Mouse (Mus musculus) liver, embryonic 12.5 days (tissue): ENCODE results near the gene Hnrnpul2. TPM values are rescaled to one million over a fixed set of nuclear protein-coding genes. Genes with fewer than 3 reads are reported as not detected.

Experiments
- polyA plus RNA-seq: library from polyadenylated mRNA; unstranded; fragments of >200 nt; fragmentation: Nextera tagmentation; extraction: Ambion mirVana; gene quantifications from 2 replicates; pipeline ENCODE4 v1.2.1, GENCODE M21; 2016

Hnrnpul2 gene
- polyA plus RNA-seq, 1 experiment from 2014 or later: 3.5 TPM

Other genes starting within 250 kb of the Hnrnpul2 start
- 1.6 and 1.7 TPM in 2 replicates for gene Slc22a8, start 228.8 kb upstream of the Hnrnpul2 start, polyA plus RNA-seq
- not detected in 2 replicates for gene Slc22a6, start 202.0 kb upstream of the Hnrnpul2 start, polyA plus RNA-seq
- gene Chrm1, start 156.2 kb upstream of the Hnrnpul2 start, polyA plus RNA-seq: not detected in 2 replicates
- gene Slc3a2, start 96.6 kb upstream of the Hnrnpul2 start, polyA plus RNA-seq: 133 and 141 TPM in 2 replicates
- 87.1 and 95.9 TPM in 2 replicates for gene Wdr74, start 84.2 kb upstream of the Hnrnpul2 start, polyA plus RNA-seq
- gene 1700092M07Rik, start 79.3 kb upstream of the Hnrnpul2 start, polyA plus RNA-seq: 2.1 and 2.3 TPM in 2 replicates
- gene Stx5a, start 78.6 kb upstream of the Hnrnpul2 start, polyA plus RNA-seq: 56.2 and 58.4 TPM in 2 replicates
- gene Nxf1, start 62.9 kb upstream of the Hnrnpul2 start, polyA plus RNA-seq: 116 and 130 TPM in 2 replicates
- gene Tmem223, start 49.0 kb upstream of the Hnrnpul2 start, polyA plus RNA-seq: 77.4 and 80.0 TPM in 2 replicates
- 99.1 and 104 TPM in 2 replicates for gene Tmem179b, start 45.5 kb upstream of the Hnrnpul2 start, polyA plus RNA-seq
- gene Taf6l, start 33.6 kb upstream of the Hnrnpul2 start, polyA plus RNA-seq: 21.8 and 23.1 TPM in 2 replicates
- gene Polr2g, start 21.4 kb upstream of the Hnrnpul2 start, polyA plus RNA-seq: 105 and 110 TPM in 2 replicates
- gene Zbtb3, start 17.5 kb upstream of the Hnrnpul2 start, polyA plus RNA-seq: 2.3 and 2.8 TPM in 2 replicates
- gene Ttc9c, start 677 bp upstream of the Hnrnpul2 start, polyA plus RNA-seq: 29.6 and 31.6 TPM in 2 replicates
- 0.26 TPM in 1 of 2 replicates, not detected in the other for gene AC129217.1, start 9.8 kb downstream of the Hnrnpul2 start, polyA plus RNA-seq
- gene Bscl2, start 17.5 kb downstream of the Hnrnpul2 start, polyA plus RNA-seq: 37.0 and 45.2 TPM in 2 replicates
- gene Gng3, start 19.2 kb downstream of the Hnrnpul2 start, polyA plus RNA-seq: 0.62 and 0.65 TPM in 2 replicates
- gene Lrrn4cl, start 30.8 kb downstream of the Hnrnpul2 start, polyA plus RNA-seq: 0.11 TPM in 1 of 2 replicates, not detected in the other
- 133 and 135 TPM in 2 replicates for gene Ubxn1, start 51.5 kb downstream of the Hnrnpul2 start, polyA plus RNA-seq
- 40.6 and 43.4 TPM in 2 replicates for gene Uqcc3, start 60.9 kb downstream of the Hnrnpul2 start, polyA plus RNA-seq
- 76.1 and 80.4 TPM in 2 replicates for gene Lbhd1, start 63.7 kb downstream of the Hnrnpul2 start, polyA plus RNA-seq
- not detected in 2 replicates for gene Gm49403, start 63.9 kb downstream of the Hnrnpul2 start, polyA plus RNA-seq
- 107 and 111 TPM in 2 replicates for gene 1810009A15Rik, start 68.8 kb downstream of the Hnrnpul2 start, polyA plus RNA-seq
- not detected in 2 replicates for gene Gm49416, start 68.9 kb downstream of the Hnrnpul2 start, polyA plus RNA-seq
- gene Ints5, start 73.0 kb downstream of the Hnrnpul2 start, polyA plus RNA-seq: 39.9 and 40.8 TPM in 2 replicates
- gene Ganab, start 78.1 kb downstream of the Hnrnpul2 start, polyA plus RNA-seq: 61.9 TPM in 2 replicates
- gene B3gat3, start 100.4 kb downstream of the Hnrnpul2 start, polyA plus RNA-seq: 28.4 and 31.7 TPM in 2 replicates
- 3.0 and 3.4 TPM in 2 replicates for gene Rom1, start 109.3 kb downstream of the Hnrnpul2 start, polyA plus RNA-seq
- 21.3 and 23.0 TPM in 2 replicates for gene Eml3, start 109.5 kb downstream of the Hnrnpul2 start, polyA plus RNA-seq
- gene Mta2, start 121.9 kb downstream of the Hnrnpul2 start, polyA plus RNA-seq: 138 and 140 TPM in 2 replicates
- gene Tut1, start 133.8 kb downstream of the Hnrnpul2 start, polyA plus RNA-seq: 26.0 and 27.7 TPM in 2 replicates
- 358 and 366 TPM in 2 replicates for gene Eef1g, start 147.0 kb downstream of the Hnrnpul2 start, polyA plus RNA-seq
- gene Ahnak, start 169.3 kb downstream of the Hnrnpul2 start, polyA plus RNA-seq: 1.8 and 2.0 TPM in 2 replicates